Mouse (Mus musculus) neural tube, embryonic 13.5 days (tissue): ENCODE measurements around the gene Btf3. TPM values are rescaled to one million over a fixed set of nuclear protein-coding genes. Genes with fewer than 3 reads are reported as not detected.

Experiments
- ATAC-seq: fragments of 200-750 bp; cut with Nextera tagmentation; 2 replicates; pipeline ENCODE4 v1.8.0; 2017; ENCODE audit warnings: low read depth, mild to moderate bottlenecking, moderate TSS enrichment, moderate library complexity
- H3K27ac ChIP-seq: fragments of 300-500 bp; sonication (generic); replicated peaks from 2 replicates; pipeline ENCODE4 v1.5.1; 2015; ENCODE audit warnings: moderate library complexity, mild to moderate bottlenecking, inconsistent platforms
- H3K27me3 ChIP-seq: fragments of 300-500 bp; sonication (generic); 2 replicates; pipeline ENCODE4 v1.6.1; 2015; ENCODE audit warnings: mild to moderate bottlenecking, inconsistent platforms
- H3K36me3 ChIP-seq: fragments of 300-500 bp; sonication (generic); 2 replicates; pipeline ENCODE4 v1.6.1; 2015; ENCODE audit warnings: mild to moderate bottlenecking, inconsistent platforms
- H3K4me1 ChIP-seq: fragments of 300-500 bp; sonication (generic); replicated peaks from 2 replicates; pipeline ENCODE4 v1.6.1; 2015; ENCODE audit warnings: inconsistent platforms
- H3K4me2 ChIP-seq: fragments of 300-500 bp; sonication (generic); 2 replicates; pipeline ENCODE4 v1.6.1; 2015; ENCODE audit warnings: inconsistent platforms, mild to moderate bottlenecking, moderate library complexity
- H3K4me3 ChIP-seq: fragments of 300-500 bp; sonication (generic); 2 replicates; pipeline ENCODE4 v1.5.1; 2015; ENCODE audit warnings: mild to moderate bottlenecking, inconsistent platforms
- H3K9ac ChIP-seq: fragments of 300-500 bp; sonication (generic); 2 replicates; pipeline ENCODE4 v1.6.1; 2015; ENCODE audit warnings: moderate library complexity, mild to moderate bottlenecking, inconsistent platforms
- H3K9me3 ChIP-seq: fragments of 300-500 bp; sonication (generic); 2 replicates; pipeline ENCODE4 v1.6.1; 2016; ENCODE audit warnings: inconsistent platforms
- WGBS: fragments of 180-500 bp; shearing (Covaris S2); methylation state at CpG from one replicate; pipeline ENCODE4 v1.1.7; 2015; 5-methylcytosine and 5-hydroxymethylcytosine counted together
- polyA plus RNA-seq: library from polyadenylated mRNA; unstranded; fragments of >200 nt; fragmentation: Nextera tagmentation; extraction: Ambion mirVana; gene quantifications from 2 replicates; pipeline ENCODE4 v1.2.1, GENCODE M21; 2015

Gene Btf3
- polyA plus RNA-seq, 1 experiment from 2014 or later: 618 TPM

GRCm38 (mm10) chr13:98356176-98356972 is 39.6 kb upstream of the Btf3 start:
- no peak for ATAC-seq
- Histone ChIP-seq H3K27ac (no peak overlapping the region), H3K4me2 (0 out of 2 replicates have a peak overlapping the region, but pooled peaks have one; percentile 53), H3K9ac (peak overlapping the region; percentile 67), H3K4me1 (peaks cover 34% of the 10 kb centered on the region), H3K9me3 (no peaks in the 10 kb centered on the region), H3K36me3 (no peaks in the 10 kb centered on the region), H3K27me3 (peaks cover 95% of the 10 kb centered on the region), H3K4me3 (peak overlapping the region; percentile 42)
- 3% methylated on average over 9 of the region's 9 CpGs for WGBS

GRCm38 (mm10) chr13:98355559-98356111 is 38.8 kb upstream of the Btf3 start:
- peak overlapping the region; percentile 67 for H3K9ac ChIP-seq
- WGBS: under 1% methylated on average over 72 of the region's 81 CpGs

GRCm38 (mm10) chr13:98354871-98355558 is 38.2 kb upstream of the Btf3 start:
- under 1% methylated on average over 80 of the region's 102 CpGs for WGBS
- H3K4me3 ChIP-seq: peak overlapping the region; percentile 42
- H3K27ac ChIP-seq: peak overlapping the region; percentile 23; the same call in 1 of the 2 replicates
- peak overlapping the region; percentile 67 for H3K9ac ChIP-seq
- no peaks in the 10 kb centered on the region for H3K36me3 ChIP-seq
- peaks cover 95% of the 10 kb centered on the region for H3K27me3 ChIP-seq
- peaks cover 34% of the 10 kb centered on the region for H3K4me1 ChIP-seq
- H3K4me2 ChIP-seq: peak overlapping the region; percentile 53
- no peaks in the 10 kb centered on the region for H3K9me3 ChIP-seq
- peak; percentile 54 for ATAC-seq

More at GRCm38 (mm10) chr13:98355559-98356111, 38.8 kb upstream of the Btf3 start:
- Histone ChIP-seq H3K27me3 (peaks cover 95% of the 10 kb centered on the region), H3K36me3 (no peaks in the 10 kb centered on the region), H3K4me3 (peak overlapping the region; percentile 42), H3K4me2 (peak overlapping the region; percentile 53), H3K4me1 (peaks cover 34% of the 10 kb centered on the region), H3K27ac (peak overlapping the region; percentile 3; the same call in 1 of the 2 replicates), H3K9me3 (no peaks in the 10 kb centered on the region)
- no peak for ATAC-seq

- H3K4me1 ChIP-seq: peaks cover 34% of the 10 kb centered on the region
- peak within 1 kb of the TSS; percentile 53 for H3K4me2 ChIP-seq
- 0 out of 2 replicates have a peak within 1 kb of the TSS, but pooled peaks have one; percentile 23 for H3K27ac ChIP-seq
- ATAC-seq: peak; percentile 77
- H3K27me3 ChIP-seq: peaks cover 95% of the 10 kb centered on the region
- H3K9ac ChIP-seq: peak within 1 kb of the TSS; percentile 67
- H3K36me3 ChIP-seq: no peaks in the 10 kb centered on the region
- no peaks in the 10 kb centered on the region for H3K9me3 ChIP-seq
- under 1% methylated on average over 73 of the region's 76 CpGs for WGBS
- peak within 1 kb of the TSS; percentile 42 for H3K4me3 ChIP-seq
Observed at GRCm38 (mm10) chr13:98354090-98354801, 37.4 kb upstream of the Btf3 start, which contains the start of gene Foxd1. Gene Foxd1, plus strand, starts transcription at chr13:98354242.

- Histone ChIP-seq H3K27ac (no peak overlapping the region), H3K36me3 (no peaks in the 10 kb centered on the region), H3K4me3 (peak overlapping the region; percentile 42), H3K9me3 (no peaks in the 10 kb centered on the region), H3K27me3 (peaks cover 95% of the 10 kb centered on the region), H3K4me1 (peaks cover 30% of the 10 kb centered on the region), H3K9ac (no peak overlapping the region), H3K4me2 (peak overlapping the region; percentile 53)
- under 1% methylated on average over 13 of the region's 13 CpGs for WGBS
- no peak for ATAC-seq
Observed at GRCm38 (mm10) chr13:98353709-98354089, 36.9 kb upstream of the Btf3 start.

GRCm38 (mm10) chr13:98352381-98352975 is 35.7 kb upstream of the Btf3 start:
- Histone ChIP-seq H3K9me3 (no peaks in the 10 kb centered on the region), H3K27me3 (peaks cover 93% of the 10 kb centered on the region)

GRCm38 (mm10) chr13:98351527-98351926 is 34.7 kb upstream of the Btf3 start:
- no peak overlapping the region for H3K4me2 ChIP-seq
- no peaks in the 10 kb centered on the region for H3K36me3 ChIP-seq
- 5% methylated on average over 8 of the region's 8 CpGs for WGBS
- no peaks in the 10 kb centered on the region for H3K9me3 ChIP-seq
- H3K4me3 ChIP-seq: no peak overlapping the region
- no peak overlapping the region for H3K9ac ChIP-seq
- ATAC-seq: no peak
- H3K27ac ChIP-seq: no peak overlapping the region
- H3K4me1 ChIP-seq: peaks cover 26% of the 10 kb centered on the region
- H3K27me3 ChIP-seq: peaks cover 90% of the 10 kb centered on the region

More at GRCm38 (mm10) chr13:98352381-98352975, 35.7 kb upstream of the Btf3 start:
- Histone ChIP-seq H3K27ac (no peak overlapping the region), H3K4me1 (peaks cover 26% of the 10 kb centered on the region), H3K4me3 (no peak overlapping the region), H3K4me2 (no peak overlapping the region), H3K9ac (no peak overlapping the region), H3K36me3 (no peaks in the 10 kb centered on the region)
- no peak for ATAC-seq
- WGBS: 8% methylated on average over 14 of the region's 14 CpGs

- H3K9me3 ChIP-seq: no peaks in the 10 kb centered on the region
- peaks cover 87% of the 10 kb centered on the region for H3K27me3 ChIP-seq
- H3K27ac ChIP-seq: no peak overlapping the region
- H3K9ac ChIP-seq: no peak overlapping the region
- ATAC-seq: no peak
- H3K4me1 ChIP-seq: peaks cover 11% of the 10 kb centered on the region
- no peak overlapping the region for H3K4me2 ChIP-seq
- 82% methylated on average over 4 of the region's 4 CpGs for WGBS
- H3K36me3 ChIP-seq: no peaks in the 10 kb centered on the region
- H3K4me3 ChIP-seq: no peak overlapping the region
Observed at GRCm38 (mm10) chr13:98349491-98349890, 32.7 kb upstream of the Btf3 start.

GRCm38 (mm10) chr13:98340506-98340905 is 23.7 kb upstream of the Btf3 start:
- ATAC-seq: no peak
- 83% methylated on average over 5 of the region's 5 CpGs for WGBS

GRCm38 (mm10) chr13:98336205-98336604 is 19.4 kb upstream of the Btf3 start:
- WGBS: 94% methylated on average over 1 of the region's 1 CpGs
- Histone ChIP-seq H3K36me3 (no peaks in the 10 kb centered on the region), H3K9me3 (no peaks in the 10 kb centered on the region), H3K27me3 (no peaks in the 10 kb centered on the region), H3K9ac (no peak overlapping the region), H3K4me1 (no peaks in the 10 kb centered on the region), H3K27ac (no peak overlapping the region), H3K4me2 (no peak overlapping the region), H3K4me3 (no peak overlapping the region)
- no peak for ATAC-seq

More at GRCm38 (mm10) chr13:98340506-98340905, 23.7 kb upstream of the Btf3 start:
- Histone ChIP-seq H3K36me3 (no peaks in the 10 kb centered on the region), H3K9ac (no peak overlapping the region), H3K27ac (no peak overlapping the region), H3K4me2 (no peak overlapping the region), H3K9me3 (no peaks in the 10 kb centered on the region), H3K27me3 (peaks cover 10% of the 10 kb centered on the region), H3K4me3 (no peak overlapping the region), H3K4me1 (no peaks in the 10 kb centered on the region)

GRCm38 (mm10) chr13:98332106-98332505 is 15.3 kb upstream of the Btf3 start:
- no peak for ATAC-seq
- WGBS: 57% methylated on average over 2 of the region's 2 CpGs

More at GRCm38 (mm10) chr13:98332106-98332505, 15.3 kb upstream of the Btf3 start:
- no peaks in the 10 kb centered on the region for H3K27me3 ChIP-seq
- H3K9ac ChIP-seq: no peak overlapping the region
- no peaks in the 10 kb centered on the region for H3K4me1 ChIP-seq
- H3K27ac ChIP-seq: no peak overlapping the region
- H3K36me3 ChIP-seq: no peaks in the 10 kb centered on the region
- no peak overlapping the region for H3K4me3 ChIP-seq
- no peak overlapping the region for H3K4me2 ChIP-seq
- H3K9me3 ChIP-seq: no peaks in the 10 kb centered on the region
